Mouse (Mus musculus): ENCODE measurements at regions not wholly inside any gene's neighbourhood (a gene's known extent, or its start where the extent isn't known, plus 50 kb on each side); places are given as distances from the start of the nearest gene placed in this dataset.

DNA sequence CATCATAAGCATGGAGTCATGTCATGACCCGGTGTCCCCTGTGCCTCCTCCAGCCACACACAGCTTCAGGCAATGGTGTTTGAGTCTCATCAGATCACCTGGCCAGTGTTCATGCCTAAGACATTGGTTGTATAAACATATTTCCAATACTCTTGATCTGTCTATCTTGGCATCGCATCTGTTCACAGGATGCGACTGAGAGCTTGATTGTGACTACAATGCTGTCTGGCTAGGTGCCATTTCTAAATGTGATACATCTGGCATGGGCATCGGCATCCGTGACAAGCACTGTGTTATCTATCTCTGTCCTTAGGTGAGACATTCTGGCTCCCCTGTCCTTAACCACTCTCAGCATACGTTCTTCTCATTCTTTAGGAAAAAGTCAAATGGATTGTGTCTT is 102.3 kb upstream of the Fut8 start:
- no peak for DNase-seq (ENCODE audit: low spot score)

DNA sequence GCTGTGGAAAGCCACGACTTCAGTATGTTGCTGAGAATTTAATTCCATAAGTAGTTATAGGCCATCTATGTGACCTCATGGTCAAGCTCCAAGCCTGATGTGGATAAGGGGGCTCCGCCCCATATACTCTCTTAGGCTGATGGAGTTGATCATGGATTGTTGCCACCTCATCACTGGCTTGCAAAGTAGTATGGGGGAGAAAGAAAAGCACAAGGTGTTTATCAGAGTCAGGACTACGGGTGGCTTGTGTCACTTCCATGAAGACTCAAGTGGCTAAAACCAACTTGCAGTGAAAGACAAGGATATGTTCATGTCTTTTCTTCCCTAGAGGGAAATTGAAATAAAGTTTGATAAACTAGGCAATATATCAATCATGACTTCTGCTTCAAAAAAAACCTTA is 102.9 kb upstream of the Fut8 start:
- no peak for DNase-seq (ENCODE audit: low spot score)

GRCm38 (mm10) chr12:77134306-77135010 is 103.5 kb upstream of the Fut8 start:
- no peak for DNase-seq (ENCODE audit: low spot score)

DNA sequence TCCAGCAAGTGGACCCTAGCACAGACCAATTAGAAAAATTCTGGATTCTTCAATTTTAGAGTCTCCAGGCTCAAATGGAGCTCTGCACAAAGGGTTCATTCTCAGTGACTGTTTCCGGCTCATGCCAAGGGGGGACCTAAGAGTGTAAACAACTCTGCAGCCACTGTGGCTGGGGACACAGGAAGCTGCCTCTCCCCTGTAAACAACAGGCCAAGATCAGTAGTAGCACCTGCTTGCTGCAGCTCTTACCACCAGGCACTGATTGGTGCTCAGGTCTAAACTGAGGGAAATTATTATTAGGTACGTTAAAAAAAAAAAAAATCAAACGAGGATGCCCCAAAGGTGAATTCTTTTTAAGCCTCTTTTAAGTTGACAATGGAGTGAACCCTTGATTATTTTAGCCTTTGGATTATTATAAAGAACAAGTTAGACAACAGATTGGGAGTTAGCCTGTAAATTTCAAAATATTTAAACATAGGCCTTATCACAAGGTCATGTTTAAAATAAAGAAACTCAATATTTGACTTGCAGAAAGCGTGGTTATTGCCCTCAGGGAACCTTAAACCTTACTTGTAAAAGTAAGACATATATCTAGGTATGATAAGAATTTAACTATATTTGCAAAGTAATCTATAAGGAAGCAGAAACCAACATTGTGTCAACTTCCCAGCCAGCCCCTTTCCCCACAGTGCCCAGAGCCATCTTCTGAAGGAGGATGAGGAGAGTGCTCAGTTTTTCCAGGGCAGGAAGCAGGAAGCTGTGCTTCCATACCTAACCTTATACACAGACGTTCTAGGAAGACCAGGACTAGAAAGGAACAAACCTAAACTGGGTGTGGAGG is 104.2 kb upstream of the Fut8 start:
- no peak for DNase-seq (ENCODE audit: low spot score)

DNA sequence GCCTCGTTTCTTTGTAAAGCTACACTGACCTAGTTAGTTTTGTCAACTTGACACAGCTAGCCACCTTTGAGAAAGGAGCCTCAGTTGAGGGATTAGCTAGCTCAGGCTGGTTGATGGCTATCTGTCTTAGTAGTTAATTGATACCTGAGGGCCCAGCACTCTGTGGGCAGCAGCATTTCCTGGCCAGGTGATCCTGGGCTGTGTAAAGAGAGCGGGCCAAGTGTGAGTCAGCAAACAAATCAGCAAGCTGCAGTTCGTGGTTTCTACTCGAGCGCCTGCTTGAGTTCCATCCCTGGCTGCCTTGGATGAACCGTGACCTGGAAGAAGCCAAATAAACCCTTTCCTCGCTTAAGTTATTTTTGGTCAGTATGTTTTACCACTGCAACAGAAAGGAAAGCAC is 106.6 kb upstream of the Fut8 start:
- DNase-seq (ENCODE audit: low spot score): no peak

GRCm38 (mm10) chr12:77130526-77130925 is 107.4 kb upstream of the Fut8 start:
- no peak for DNase-seq (ENCODE audit: low spot score)

GRCm38 (mm10) chr12:77124267-77124666 is 113.7 kb upstream of the Fut8 start:
- DNase-seq (ENCODE audit: low spot score): no peak

GRCm38 (mm10) chr12:77113516-77113915 is 124.4 kb upstream of the Fut8 start:
- no peak for DNase-seq (ENCODE audit: low spot score)

DNA sequence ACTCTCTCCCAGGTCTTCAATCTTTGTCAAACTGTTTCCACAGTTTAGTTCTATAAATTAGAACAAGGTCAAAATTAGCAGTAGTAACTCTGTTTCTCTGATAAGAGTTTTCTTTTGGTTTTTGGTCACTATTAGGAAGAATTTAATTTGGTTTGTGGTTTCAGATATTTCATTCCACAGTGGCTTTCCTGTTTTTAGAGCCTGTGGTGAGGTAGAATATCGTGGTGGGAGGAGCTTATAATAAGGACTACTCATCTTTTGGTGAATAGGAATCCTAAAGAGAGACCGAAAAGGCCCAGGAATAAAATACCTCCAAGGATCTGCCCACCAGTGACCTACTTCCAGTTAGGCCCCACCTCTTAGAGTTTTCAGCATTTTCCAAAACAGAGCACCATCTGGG is 125.8 kb upstream of the Fut8 start:
- DNase-seq (ENCODE audit: low spot score): no peak

DNA sequence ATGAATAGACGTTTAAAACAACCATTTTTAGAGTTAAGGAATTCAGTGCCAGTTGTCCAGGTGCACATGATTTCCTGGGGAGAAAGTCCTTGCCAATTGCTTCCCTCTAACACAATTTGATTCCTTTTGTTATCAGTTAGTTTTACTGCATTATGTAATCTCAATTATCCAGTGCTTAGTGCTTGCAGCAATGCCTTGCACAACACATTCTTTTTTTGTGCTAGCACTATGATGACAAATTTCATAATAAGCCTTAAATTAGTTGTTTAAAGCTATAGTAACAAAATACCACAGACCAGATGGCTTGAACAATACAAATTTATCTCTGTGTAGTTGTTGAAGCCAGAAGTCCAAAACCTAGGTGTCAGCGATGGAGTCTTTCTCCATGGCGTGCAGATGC is 130.7 kb upstream of the Fut8 start:
- DNase-seq (ENCODE audit: low spot score): no peak

DNA sequence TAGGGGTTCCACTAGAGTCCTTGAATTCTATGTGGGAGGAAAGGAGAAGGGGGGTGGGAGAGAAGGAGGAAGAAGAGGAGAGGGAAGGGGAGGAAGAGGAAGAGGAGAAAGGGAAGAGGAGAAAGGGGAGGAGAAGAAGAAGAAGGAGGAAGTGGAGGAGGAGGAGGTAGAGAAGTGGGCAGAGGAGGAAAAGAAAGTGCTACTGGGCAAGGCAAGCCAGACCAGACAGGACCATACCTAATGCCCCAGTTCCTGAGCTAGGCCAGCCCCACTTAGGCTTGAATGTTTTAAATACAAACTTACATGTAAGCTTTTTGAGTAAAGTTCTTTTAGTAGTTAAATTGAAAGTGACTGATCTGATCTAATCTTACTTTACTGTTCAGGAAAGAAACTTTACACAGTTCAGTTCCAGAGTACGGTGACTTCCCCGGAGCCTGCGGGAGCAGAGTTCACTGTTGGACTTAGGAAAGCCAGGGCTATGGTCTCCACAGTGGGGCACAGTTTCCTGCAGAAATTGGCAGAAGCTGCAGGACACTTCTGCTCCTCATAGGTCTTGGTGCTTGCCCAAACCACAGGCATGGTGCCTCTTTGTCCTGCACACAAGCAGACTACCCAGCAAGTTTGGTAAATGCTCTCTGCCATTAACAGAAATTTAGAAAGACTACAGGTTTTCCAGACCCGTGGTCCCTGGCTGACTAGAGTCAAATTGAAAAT is 131.9 kb upstream of the Fut8 start:
- DNase-seq (ENCODE audit: low spot score): no peak

- no peak for DNase-seq (ENCODE audit: low spot score)
Measured at GRCm38 (mm10) chr12:77100482-77100881, 137.4 kb upstream of the Fut8 start.

DNA sequence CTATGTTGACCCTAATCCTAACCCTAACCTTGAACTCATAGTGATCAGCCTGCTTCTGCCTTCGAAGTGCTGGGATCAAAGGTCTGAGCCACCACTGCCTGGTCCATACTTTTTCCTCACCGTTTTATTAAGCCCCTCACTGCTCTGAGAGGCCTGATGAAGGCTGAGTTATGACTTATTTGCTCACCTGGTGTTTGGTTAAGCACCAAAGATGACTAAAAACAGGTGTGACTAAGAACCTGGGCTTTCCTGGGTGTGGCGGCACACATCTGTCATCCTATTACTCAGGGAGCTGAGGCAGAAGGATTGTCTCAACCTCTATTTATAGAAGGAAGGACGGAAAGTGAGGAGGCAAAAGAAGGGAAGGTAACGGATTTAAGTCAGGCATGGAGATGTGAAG is 137.5 kb upstream of the Max start:
- DNase-seq (ENCODE audit: low spot score): no peak

- no peak for DNase-seq (ENCODE audit: low spot score)
Measured at GRCm38 (mm10) chr12:77098821-77099220, 136.8 kb upstream of the Max start.

DNA sequence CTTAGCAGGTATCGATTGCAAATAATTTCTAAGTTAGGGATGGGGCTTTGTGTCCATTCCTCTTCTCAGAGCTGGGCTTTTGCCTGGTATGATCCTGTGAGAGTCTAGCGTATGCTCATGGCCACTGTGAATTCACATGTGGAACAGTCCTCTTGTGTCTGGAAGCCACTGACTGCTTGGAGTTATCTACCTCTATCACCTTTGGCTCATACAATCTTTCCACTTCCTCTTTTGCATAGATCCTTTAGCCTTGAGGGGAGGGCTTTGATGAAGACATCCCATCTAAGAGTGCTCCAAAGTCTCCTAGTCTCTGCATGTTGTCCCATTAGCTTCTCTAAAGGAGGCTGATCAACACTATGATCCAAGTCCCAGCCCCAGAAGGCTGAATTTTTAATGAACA is 135.8 kb upstream of the Max start:
- DNase-seq (ENCODE audit: low spot score): no peak

GRCm38 (mm10) chr12:77096461-77096860 is 134.5 kb upstream of the Max start:
- no peak for DNase-seq (ENCODE audit: low spot score)

GRCm38 (mm10) chr12:77094999-77095915 is 133.3 kb upstream of the Max start:
- DNase-seq (ENCODE audit: low spot score): no peak

- no peak for DNase-seq (ENCODE audit: low spot score)
Measured at GRCm38 (mm10) chr12:77094168-77094567, 132.2 kb upstream of the Max start.

DNA sequence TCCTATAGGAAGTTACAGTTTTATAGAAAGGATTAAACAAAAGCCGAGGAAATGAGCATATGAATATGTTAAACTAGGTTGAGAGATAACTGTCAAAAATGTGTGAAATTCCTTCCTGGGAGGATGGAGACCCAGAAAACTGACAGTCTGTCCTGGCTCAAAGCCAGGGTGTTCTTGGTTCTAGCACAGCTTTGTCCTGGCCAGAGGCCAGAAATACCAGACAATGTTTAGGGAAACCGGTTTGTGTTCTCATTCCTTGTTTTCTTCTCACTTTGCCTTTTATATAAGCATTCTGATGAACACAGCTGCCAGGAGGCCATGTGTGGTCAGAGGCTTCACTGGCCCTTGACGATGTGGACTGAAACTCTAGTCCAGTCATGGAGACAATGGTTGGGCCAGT is 130.7 kb upstream of the Max start:
- peak; percentile 13 for DNase-seq (ENCODE audit: low spot score)

DNA sequence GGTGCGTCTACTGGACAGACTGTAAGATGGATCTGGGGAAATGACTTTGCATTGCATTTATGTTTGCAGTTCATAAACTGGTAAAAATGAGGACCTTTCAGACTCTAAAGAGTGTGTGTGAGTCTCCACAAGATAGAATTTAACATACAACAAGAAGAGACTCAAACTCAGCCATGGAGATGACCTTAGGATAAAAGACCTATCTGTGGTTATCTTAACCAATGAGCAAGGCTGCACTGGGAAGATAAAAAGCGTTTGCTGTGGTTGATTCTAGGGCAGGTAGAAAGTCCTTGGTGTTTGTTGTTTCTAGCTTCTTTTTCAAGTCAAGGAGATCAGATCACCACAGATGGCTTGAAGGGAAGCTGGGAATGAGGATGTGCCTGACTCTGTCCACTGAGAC is 130.1 kb upstream of the Max start:
- no peak for DNase-seq (ENCODE audit: low spot score)

- no peak for DNase-seq (ENCODE audit: low spot score)
Measured at GRCm38 (mm10) chr12:77091700-77092099, 129.7 kb upstream of the Max start.

DNA sequence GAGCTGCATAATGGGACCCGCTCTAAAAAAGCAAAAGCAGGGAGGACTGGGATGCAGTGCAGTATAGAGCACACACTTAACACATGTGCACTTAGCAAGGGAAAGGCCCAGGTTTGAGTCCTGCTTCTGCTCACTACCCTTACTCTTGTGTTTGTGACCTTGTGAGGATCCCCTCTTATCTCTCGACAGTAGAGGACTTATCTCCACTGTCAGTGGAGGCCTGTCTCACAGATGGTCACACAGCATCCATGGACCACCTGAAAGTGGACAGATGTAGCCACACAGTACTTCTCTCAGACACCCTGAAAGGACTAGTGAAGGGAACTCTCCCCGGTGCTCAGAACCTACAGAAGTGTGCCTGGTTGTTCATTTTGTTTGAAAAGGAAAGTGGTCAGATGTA is 128.5 kb upstream of the Max start:
- no peak for DNase-seq (ENCODE audit: low spot score)
